Mouse (Mus musculus): ENCODE data around the gene Ccdc34.
"Not testable (repeated sequence)": the region's sequence is repeated elsewhere in the genome, so short reads cannot be mapped to it uniquely, and the experiment has no call there.

Gene Ccdc34

GRCm38 (mm10) chr2:110082975-110083374 lies 65.4 kb downstream of the Ccdc34 start:
- no peak for DNase-seq

GRCm38 (mm10) chr2:110085701-110086143 lies 68.1 kb downstream of the Ccdc34 start:
- DNase-seq: peak in 1 of 2 experiments; percentile 4

GRCm38 (mm10) chr2:110114133-110114532 lies 96.5 kb downstream of the Ccdc34 start:
- DNase-seq: no peak

- no peak for DNase-seq
Observed at GRCm38 (mm10) chr2:110129396-110129795, 111.8 kb downstream of the Ccdc34 start.

- no peak for DNase-seq
Observed at GRCm38 (mm10) chr2:110131573-110131972, 114.0 kb downstream of the Ccdc34 start.

- DNase-seq: peak; percentile 12 to 14
Observed at GRCm38 (mm10) chr2:110133356-110134115, 115.9 kb downstream of the Ccdc34 start.

GRCm38 (mm10) chr2:110134765-110135594 lies 117.4 kb downstream of the Ccdc34 start:
- DNase-seq: no peak

GRCm38 (mm10) chr2:110137291-110137690 lies 119.7 kb downstream of the Ccdc34 start:
- no peak for DNase-seq

GRCm38 (mm10) chr2:110138096-110138495 lies 120.5 kb downstream of the Ccdc34 start:
- no peak for DNase-seq

- DNase-seq: not testable (repeated sequence)
Observed at GRCm38 (mm10) chr2:110147980-110148379, 130.4 kb downstream of the Ccdc34 start.

GRCm38 (mm10) chr2:110149246-110149645 lies 131.6 kb downstream of the Ccdc34 start:
- no peak for DNase-seq

GRCm38 (mm10) chr2:110156321-110156720 lies 138.7 kb downstream of the Ccdc34 start:
- DNase-seq: no peak

- DNase-seq: no peak
Observed at GRCm38 (mm10) chr2:110165003-110165402, 147.4 kb downstream of the Ccdc34 start.

GRCm38 (mm10) chr2:110167694-110168093 lies 150.1 kb downstream of the Ccdc34 start:
- no peak for DNase-seq

- no peak for DNase-seq
Observed at GRCm38 (mm10) chr2:110168361-110168760, 150.7 kb downstream of the Ccdc34 start.

- peak in 1 of 2 experiments; percentile 44 for DNase-seq
Observed at GRCm38 (mm10) chr2:110172456-110172855, 154.8 kb downstream of the Ccdc34 start.

- DNase-seq: no peak
Observed at GRCm38 (mm10) chr2:110173818-110174247, 156.2 kb downstream of the Ccdc34 start.

- DNase-seq: no peak
Observed at GRCm38 (mm10) chr2:110176761-110177400, 159.3 kb downstream of the Ccdc34 start.

- DNase-seq: no peak
Observed at GRCm38 (mm10) chr2:110177406-110177805, 159.8 kb downstream of the Ccdc34 start.

GRCm38 (mm10) chr2:110177879-110178278 lies 160.3 kb downstream of the Ccdc34 start:
- DNase-seq: peak; percentile 83

GRCm38 (mm10) chr2:110179669-110180315 lies 162.2 kb downstream of the Ccdc34 start:
- DNase-seq: peak; percentile 39 to 54

GRCm38 (mm10) chr2:110180316-110180670 lies 162.7 kb downstream of the Ccdc34 start:
- DNase-seq: no peak

- peak; percentile 54 for DNase-seq
Observed at GRCm38 (mm10) chr2:110181666-110182065, 164.0 kb downstream of the Ccdc34 start.

Measured in kidney, adult 8-10 months (tissue).